In genomic region chr8:48981667-48982066, GRCm38 (mm10) we compare ENCODE assay signal across 10 mouse cellular contexts.
DNase-seq lines count a peak whose midpoint lies in the region; ATAC-seq lines count a peak whose summit lies in the region.
"Had no signal": no experiment of that assay in that cellular context is flagged by ENCODE, and none has a peak within 500 bp of the region (broad histone marks: within the 10 kb centered on the region; RNA-seq: fewer than 3 reads in every experiment).

No protein-coding gene starts in this region.

- H3K4me2 ChIP-seq in midbrain, embryonic 14.5 days (ENCODE audit: low read length): no peak overlapping the region
- no peak overlapping the region for H3K4me2 ChIP-seq in midbrain, embryonic 16.5 days (ENCODE audit: low read length)
- H3K4me2 ChIP-seq in forebrain, embryonic 15.5 days (replicated peaks): no peak overlapping the region
- peak overlapping the region; percentile 13; the same call in 1 of the 2 replicates for H3K4me2 ChIP-seq in limb, embryonic 12.5 days

- H3K27me3 ChIP-seq in midbrain, embryonic 14.5 days (ENCODE audit: control insufficient read depth, insufficient read depth, low read length): no peaks in the 10 kb centered on the region
- no peaks in the 10 kb centered on the region for H3K27me3 ChIP-seq in midbrain, embryonic 16.5 days (ENCODE audit: control insufficient read depth, insufficient read depth, low read depth, low read length)
- no peaks in the 10 kb centered on the region for H3K27me3 ChIP-seq in forebrain, embryonic 15.5 days
- no peaks in the 10 kb centered on the region for H3K27me3 ChIP-seq in limb, embryonic 12.5 days

- no peak overlapping the region for H3K4me3 ChIP-seq in midbrain, embryonic 14.5 days (replicated peaks; ENCODE audit: low read depth, low read length)
- no peak overlapping the region for H3K4me3 ChIP-seq in midbrain, embryonic 16.5 days (ENCODE audit: low read depth, low read length)
- no peak overlapping the region for H3K4me3 ChIP-seq in forebrain, embryonic 15.5 days
- H3K4me3 ChIP-seq in limb, embryonic 12.5 days (replicated peaks): no peak overlapping the region
- H3K4me3 ChIP-seq: heart, adult 2 months had no signal

- H3K36me3 ChIP-seq in midbrain, embryonic 14.5 days (ENCODE audit: control insufficient read depth, insufficient read depth, low read length): no peaks in the 10 kb centered on the region
- no peaks in the 10 kb centered on the region for H3K36me3 ChIP-seq in midbrain, embryonic 16.5 days (ENCODE audit: control insufficient read depth, insufficient read depth, low read length)
- no peaks in the 10 kb centered on the region for H3K36me3 ChIP-seq in forebrain, embryonic 15.5 days
- H3K36me3 ChIP-seq in limb, embryonic 12.5 days: no peaks in the 10 kb centered on the region

- no peaks in the 10 kb centered on the region for H3K9me3 ChIP-seq in midbrain, embryonic 14.5 days (ENCODE audit: control insufficient read depth, low read length)
- H3K9me3 ChIP-seq in midbrain, embryonic 16.5 days (replicated peaks; ENCODE audit: control insufficient read depth, low read length, poor library complexity, severe bottlenecking): no peaks in the 10 kb centered on the region
- H3K9me3 ChIP-seq in forebrain, embryonic 15.5 days: no peaks in the 10 kb centered on the region
- 0 out of 2 replicates have a peak, but pooled peaks cover 9% of the 10 kb centered on the region for H3K9me3 ChIP-seq in limb, embryonic 12.5 days

- ATAC-seq in midbrain, embryonic 14.5 days (ENCODE audit: low FRiP score, low TSS enrichment): no peak
- ATAC-seq in midbrain, embryonic 16.5 days: no peak
- ATAC-seq in forebrain, embryonic 15.5 days (replicated peaks): peak; percentile 74
- ATAC-seq in limb, embryonic 12.5 days (ENCODE audit: insufficient number of reproducible peaks, insufficient read depth, low FRiP score, low TSS enrichment, low read depth): peak; percentile 59; the same call in 1 of the 2 replicates

- peak; percentile 59 for DNase-seq in midbrain, embryonic 14.5 days
- no peak for DNase-seq in kidney, postnatal 14 days
- no peak for DNase-seq in spleen, postnatal 14 days (ENCODE audit: low spot score in 2 of 2)
- DNase-seq in urinary bladder, postnatal 10 days (ENCODE audit: low spot score): no peak
- DNase-seq in urinary bladder, adult 2 months (ENCODE audit: low spot score): no peak
- DNase-seq: cerebellum, adult 9-10 months; heart, adult 2 months had no signal

- WGBS in midbrain, embryonic 14.5 days: 47% methylated on average over 8 of the region's 8 CpGs
- 29% methylated on average over 8 of the region's 8 CpGs for WGBS in midbrain, embryonic 16.5 days
- WGBS in forebrain, embryonic 15.5 days: 26% methylated on average over 8 of the region's 8 CpGs
- 31% methylated on average over 8 of the region's 8 CpGs for WGBS in limb, embryonic 12.5 days

- no peak overlapping the region for H3K9ac ChIP-seq in midbrain, embryonic 14.5 days (replicated peaks; ENCODE audit: low read length)
- no peak overlapping the region for H3K9ac ChIP-seq in midbrain, embryonic 16.5 days (ENCODE audit: low read depth, low read length)
- no peak overlapping the region for H3K9ac ChIP-seq in forebrain, embryonic 15.5 days (replicated peaks)
- H3K9ac ChIP-seq in limb, embryonic 12.5 days (replicated peaks): no peak overlapping the region

- H3K4me1 ChIP-seq in midbrain, embryonic 14.5 days (ENCODE audit: control insufficient read depth, insufficient read depth, low read length): no peaks in the 10 kb centered on the region
- no peaks in the 10 kb centered on the region; the same call in 1 of the 2 replicates for H3K4me1 ChIP-seq in midbrain, embryonic 16.5 days (ENCODE audit: control insufficient read depth, insufficient read depth, low read length)
- H3K4me1 ChIP-seq in forebrain, embryonic 15.5 days: peaks cover 10% of the 10 kb centered on the region; the same call in 1 of the 2 replicates
- peaks cover 17% of the 10 kb centered on the region; the same call in 1 of the 2 replicates for H3K4me1 ChIP-seq in limb, embryonic 12.5 days (replicated peaks)

- no peak overlapping the region for H3K27ac ChIP-seq in midbrain, embryonic 14.5 days (replicated peaks; ENCODE audit: low read depth, low read length)
- no peak overlapping the region for H3K27ac ChIP-seq in midbrain, embryonic 16.5 days (ENCODE audit: low read length)
- H3K27ac ChIP-seq in forebrain, embryonic 15.5 days (replicated peaks): no peak overlapping the region
- H3K27ac ChIP-seq in limb, embryonic 12.5 days: no peak overlapping the region
- H3K27ac ChIP-seq: heart, adult 2 months had no signal

Comparison
In these comparisons a context has a peak if more than half of its experiments do, and no peak if none do; other contexts are left out.
1. ATAC-seq: peak in forebrain, embryonic 15.5 days (single experiment) and limb, embryonic 12.5 days (single experiment); none in midbrain, embryonic 14.5 days (single experiment) and midbrain, embryonic 16.5 days (single experiment).